Mouse (Mus musculus) heart, adult 2 months (tissue): Measurements from ENCODE around the gene Smim9.

ENCODE experiments used
- CTCF ChIP-seq: fragments of 200-600 bp; IDR thresholded peaks from 2 replicates; pipeline ENCODE4 v1.8.1; 2022; ENCODE audit warnings: antibody characterized with exemption, mild to moderate bottlenecking, moderate library complexity
- EP300 ChIP-seq: fragments of 200-500 bp; IDR thresholded peaks from 2 replicates; pipeline ENCODE4 v1.6.1; 2011; ENCODE audit warnings: low read depth, low read length, control low read depth; ENCODE audit not compliant: insufficient read depth
- POLR2A ChIP-seq: fragments of 200-500 bp; IDR thresholded peaks from 2 replicates; pipeline ENCODE4 v1.6.1; 2011; ENCODE audit warnings: mild to moderate bottlenecking, low read depth, low read length, control low read depth; ENCODE audit not compliant: insufficient read depth

DNA sequence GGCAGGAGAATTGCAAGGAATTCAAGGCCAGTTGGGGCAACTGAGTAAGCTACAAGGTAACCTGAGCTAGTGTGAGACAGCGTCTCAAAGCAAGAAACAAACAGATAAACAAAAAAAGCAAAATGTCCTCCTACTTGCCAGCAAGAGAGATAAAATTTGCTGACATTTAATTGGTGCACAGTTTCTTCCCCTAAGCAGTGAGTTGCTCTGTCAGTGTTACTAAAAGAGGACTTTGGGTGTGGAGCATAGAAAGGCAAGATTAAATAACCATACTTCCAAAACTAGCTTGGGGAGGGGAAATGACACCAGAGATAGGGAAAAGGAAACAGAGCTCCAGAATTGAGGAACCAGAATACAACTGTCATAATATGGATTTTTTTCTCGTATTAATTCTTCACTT, 34.1 kb downstream of the Smim9 start:
- no peak for TF ChIP-seq POLR2A
- no peak for TF ChIP-seq CTCF
- no peak for TF ChIP-seq EP300
